Mouse (Mus musculus): ENCODE data around the gene Sox18. TPM values are rescaled to one million over a fixed set of nuclear protein-coding genes. Genes with fewer than 3 reads are reported as not detected.
A peak's percentile ranks its signal among the peaks of the same experiment; 100 is the strongest.

Sox18 gene
- polyA plus RNA-seq, 1 experiment from 2014 or later, result 16.3 TPM

GRCm38 (mm10) chr2:181646626-181647472, 24.6 kb downstream of the Sox18 start:
- H3K4me1 ChIP-seq (ENCODE audit: control insufficient read depth, insufficient read depth, low read length), result no peaks in the 10 kb centered on the region
- H3K27ac ChIP-seq (replicated peaks; ENCODE audit: low read depth, low read length), result no peak overlapping the region
- no peak overlapping the region for H3K4me3 ChIP-seq (replicated peaks; ENCODE audit: low read depth, low read length)
- peaks cover 89% of the 10 kb centered on the region for H3K36me3 ChIP-seq (ENCODE audit: control insufficient read depth, insufficient read depth, low read length)
- DNase-seq (no peak), ATAC-seq (ENCODE audit: low FRiP score, low TSS enrichment) (no peak)
- H3K9ac ChIP-seq (replicated peaks; ENCODE audit: low read length), result no peak overlapping the region
- no peaks in the 10 kb centered on the region for H3K9me3 ChIP-seq (ENCODE audit: control insufficient read depth, low read length)
- 96% methylated on average over 6 of the region's 6 CpGs for WGBS
- no peak overlapping the region for H3K4me2 ChIP-seq (ENCODE audit: low read length)
- no peaks in the 10 kb centered on the region for H3K27me3 ChIP-seq (ENCODE audit: control insufficient read depth, insufficient read depth, low read length)

DNA sequence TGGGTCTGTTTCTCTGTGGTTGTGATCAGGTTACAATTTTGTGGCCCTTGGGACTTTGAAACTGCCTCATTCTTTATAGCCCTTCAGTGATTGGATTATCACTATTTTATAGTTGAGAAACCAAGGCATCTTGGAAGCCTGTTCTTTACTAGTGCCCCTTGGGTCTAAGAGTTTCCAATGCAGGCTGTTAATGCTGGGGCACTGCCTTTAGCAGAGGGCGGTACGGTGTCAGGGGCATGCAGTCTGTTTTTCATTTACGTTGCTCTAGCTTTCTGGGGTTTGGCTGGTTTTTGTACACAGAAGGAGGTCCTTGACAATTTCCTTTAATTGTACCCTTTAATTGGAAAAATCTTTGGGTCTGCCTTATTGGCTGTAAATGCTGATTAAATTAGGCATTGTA, 25.8 kb downstream of the Sox18 start:
- Histone ChIP-seq H3K27me3 (ENCODE audit: control insufficient read depth, insufficient read depth, low read length) (no peaks in the 10 kb centered on the region), H3K4me2 (ENCODE audit: low read length) (no peak overlapping the region), H3K4me1 (ENCODE audit: control insufficient read depth, insufficient read depth, low read length) (no peaks in the 10 kb centered on the region), H3K4me3 (replicated peaks; ENCODE audit: low read depth, low read length) (no peak overlapping the region), H3K27ac (replicated peaks; ENCODE audit: low read depth, low read length) (no peak overlapping the region), H3K9me3 (ENCODE audit: control insufficient read depth, low read length) (no peaks in the 10 kb centered on the region), H3K9ac (replicated peaks; ENCODE audit: low read length) (no peak overlapping the region), H3K36me3 (ENCODE audit: control insufficient read depth, insufficient read depth, low read length) (peaks cover 93% of the 10 kb centered on the region)
- ATAC-seq (ENCODE audit: low FRiP score, low TSS enrichment), result no peak
- DNase-seq, result no peak
- 96% methylated on average over 3 of the region's 3 CpGs for WGBS

- ATAC-seq (ENCODE audit: low FRiP score, low TSS enrichment), result no peak
These were observed 27.1 kb downstream of the Sox18 start for GRCm38 (mm10) chr2:181644361-181644760.

DNA sequence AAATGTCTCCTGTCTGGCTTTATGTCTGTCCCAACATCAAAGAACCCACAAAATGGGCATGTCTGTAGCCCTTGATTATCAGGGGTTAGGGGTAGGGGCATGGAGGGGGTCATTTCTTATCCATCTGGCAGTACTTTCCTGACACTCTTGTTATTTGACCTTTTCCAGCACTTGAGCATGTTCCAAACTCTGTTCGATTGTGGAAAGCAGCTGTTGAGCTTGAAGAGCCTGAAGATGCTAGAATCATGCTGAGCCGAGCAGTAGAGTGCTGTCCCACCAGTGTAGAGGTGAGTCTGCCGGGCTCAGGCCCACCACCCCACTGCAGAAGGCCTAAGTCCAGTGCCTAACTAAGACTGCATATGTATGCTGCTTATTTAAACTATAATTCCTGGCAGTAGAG, 35.6 kb downstream of the Sox18 start:
- DNase-seq, result no peak
- Histone ChIP-seq H3K9me3 (ENCODE audit: control insufficient read depth, low read length) (no peaks in the 10 kb centered on the region), H3K4me3 (replicated peaks; ENCODE audit: low read depth, low read length) (no peak overlapping the region), H3K36me3 (ENCODE audit: control insufficient read depth, insufficient read depth, low read length) (peaks cover 87% of the 10 kb centered on the region), H3K9ac (replicated peaks; ENCODE audit: low read length) (no peak overlapping the region), H3K27ac (replicated peaks; ENCODE audit: low read depth, low read length) (no peak overlapping the region), H3K4me2 (ENCODE audit: low read length) (no peak overlapping the region), H3K27me3 (ENCODE audit: control insufficient read depth, insufficient read depth, low read length) (no peaks in the 10 kb centered on the region), H3K4me1 (ENCODE audit: control insufficient read depth, insufficient read depth, low read length) (no peaks in the 10 kb centered on the region)
- WGBS, result 96% methylated on average over 3 of the region's 3 CpGs
- ATAC-seq (ENCODE audit: low FRiP score, low TSS enrichment), result no peak

More at GRCm38 (mm10) chr2:181644361-181644760, 27.1 kb downstream of the Sox18 start:
- peak; percentile 67 for DNase-seq
- no peak overlapping the region for H3K4me3 ChIP-seq (replicated peaks; ENCODE audit: low read depth, low read length)
- H3K27me3 ChIP-seq (ENCODE audit: control insufficient read depth, insufficient read depth, low read length), result no peaks in the 10 kb centered on the region
- no peak overlapping the region for H3K27ac ChIP-seq (replicated peaks; ENCODE audit: low read depth, low read length)
- H3K4me2 ChIP-seq (ENCODE audit: low read length), result no peak overlapping the region
- no peak overlapping the region for H3K9ac ChIP-seq (replicated peaks; ENCODE audit: low read length)
- peaks cover 93% of the 10 kb centered on the region for H3K36me3 ChIP-seq (ENCODE audit: control insufficient read depth, insufficient read depth, low read length)
- H3K9me3 ChIP-seq (ENCODE audit: control insufficient read depth, low read length), result no peaks in the 10 kb centered on the region
- WGBS, result 97% methylated on average over 2 of the region's 2 CpGs
- no peaks in the 10 kb centered on the region for H3K4me1 ChIP-seq (ENCODE audit: control insufficient read depth, insufficient read depth, low read length)

- ATAC-seq (ENCODE audit: low FRiP score, low TSS enrichment) (no peak), DNase-seq (no peak)
- H3K9me3 ChIP-seq (ENCODE audit: control insufficient read depth, low read length), result no peaks in the 10 kb centered on the region
- H3K36me3 ChIP-seq (ENCODE audit: control insufficient read depth, insufficient read depth, low read length), result peaks cover 77% of the 10 kb centered on the region
- 96% methylated on average over 6 of the region's 6 CpGs for WGBS
- H3K4me2 ChIP-seq (ENCODE audit: low read length), result no peak overlapping the region
- no peaks in the 10 kb centered on the region for H3K27me3 ChIP-seq (ENCODE audit: control insufficient read depth, insufficient read depth, low read length)
- no peak overlapping the region for H3K4me3 ChIP-seq (replicated peaks; ENCODE audit: low read depth, low read length)
- no peak overlapping the region for H3K27ac ChIP-seq (replicated peaks; ENCODE audit: low read depth, low read length)
- H3K9ac ChIP-seq (replicated peaks; ENCODE audit: low read length), result no peak overlapping the region
- H3K4me1 ChIP-seq (ENCODE audit: control insufficient read depth, insufficient read depth, low read length), result no peaks in the 10 kb centered on the region
These were observed 38.8 kb downstream of the Sox18 start for GRCm38 (mm10) chr2:181632624-181633023.

- Histone ChIP-seq H3K27ac (replicated peaks; ENCODE audit: low read depth, low read length) (no peak overlapping the region), H3K9me3 (ENCODE audit: control insufficient read depth, low read length) (no peaks in the 10 kb centered on the region), H3K4me1 (ENCODE audit: control insufficient read depth, insufficient read depth, low read length) (no peaks in the 10 kb centered on the region), H3K27me3 (ENCODE audit: control insufficient read depth, insufficient read depth, low read length) (no peaks in the 10 kb centered on the region), H3K4me3 (replicated peaks; ENCODE audit: low read depth, low read length) (no peak overlapping the region), H3K9ac (replicated peaks; ENCODE audit: low read length) (no peak overlapping the region), H3K4me2 (ENCODE audit: low read length) (no peak overlapping the region), H3K36me3 (ENCODE audit: control insufficient read depth, insufficient read depth, low read length) (peaks cover 56% of the 10 kb centered on the region)
- no peak for ATAC-seq (ENCODE audit: low FRiP score, low TSS enrichment)
- DNase-seq, result no peak
These were observed 43.0 kb downstream of the Sox18 start for GRCm38 (mm10) chr2:181628471-181628870.

DNA sequence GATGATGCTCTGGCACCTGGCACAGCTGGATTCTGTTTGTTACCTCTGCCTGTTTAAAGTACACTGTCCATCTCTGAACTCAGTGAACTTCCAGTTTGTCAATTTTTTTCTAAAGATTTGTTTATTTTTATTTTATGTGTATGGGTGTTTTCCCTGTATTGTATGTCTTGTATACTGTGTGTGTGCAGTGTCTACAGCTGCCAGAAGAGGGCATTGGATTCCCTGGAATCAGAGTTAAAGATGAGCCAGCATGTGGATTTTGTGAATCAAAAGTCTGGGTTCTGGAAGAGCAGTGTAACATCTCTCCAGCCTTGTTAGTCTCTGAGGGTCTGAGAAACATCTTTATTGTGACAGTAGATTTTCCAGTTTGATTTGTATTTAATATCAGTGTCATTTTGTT, 48.0 kb downstream of the Sox18 start:
- Histone ChIP-seq H3K36me3 (ENCODE audit: control insufficient read depth, insufficient read depth, low read length) (peaks cover 64% of the 10 kb centered on the region), H3K4me2 (ENCODE audit: low read length) (no peak overlapping the region), H3K4me3 (replicated peaks; ENCODE audit: low read depth, low read length) (no peak overlapping the region), H3K27me3 (ENCODE audit: control insufficient read depth, insufficient read depth, low read length) (no peaks in the 10 kb centered on the region), H3K4me1 (ENCODE audit: control insufficient read depth, insufficient read depth, low read length) (no peaks in the 10 kb centered on the region), H3K9me3 (ENCODE audit: control insufficient read depth, low read length) (no peaks in the 10 kb centered on the region), H3K9ac (replicated peaks; ENCODE audit: low read length) (no peak overlapping the region), H3K27ac (replicated peaks; ENCODE audit: low read depth, low read length) (no peak overlapping the region)
- ATAC-seq (ENCODE audit: low FRiP score, low TSS enrichment), result no peak
- DNase-seq, result peak; percentile 49

Other genes starting within 250 kb of the Sox18 start
- gene Zbtb46, start 212.2 kb downstream of the Sox18 start, polyA plus RNA-seq (2014; fragmentation: Nextera tagmentation; extraction: Ambion mirVana), result 18.8 and 22.2 TPM in 2 replicates
- 0.12 TPM in 1 of 2 replicates, not detected in the other for gene Abhd16b, start 178.4 kb downstream of the Sox18 start, polyA plus RNA-seq (2014; fragmentation: Nextera tagmentation; extraction: Ambion mirVana)
- gene Tpd52l2, start 174.5 kb downstream of the Sox18 start, polyA plus RNA-seq (2014; fragmentation: Nextera tagmentation; extraction: Ambion mirVana), result 102 and 112 TPM in 2 replicates
- 189 and 233 TPM in 2 replicates for gene Dnajc5, start 151.2 kb downstream of the Sox18 start, polyA plus RNA-seq (2014; fragmentation: Nextera tagmentation; extraction: Ambion mirVana)
- 61.0 and 65.6 TPM in 2 replicates for gene Uckl1, start 86.7 kb downstream of the Sox18 start, polyA plus RNA-seq (2014; fragmentation: Nextera tagmentation; extraction: Ambion mirVana)
- 59.9 and 65.8 TPM in 2 replicates for gene Prpf6, start 79.8 kb downstream of the Sox18 start, polyA plus RNA-seq (2014; fragmentation: Nextera tagmentation; extraction: Ambion mirVana)
- 72.6 and 75.3 TPM in 2 replicates for gene Zfp512b, start 78.8 kb downstream of the Sox18 start, polyA plus RNA-seq (2014; fragmentation: Nextera tagmentation; extraction: Ambion mirVana)
- 215 and 245 TPM in 2 replicates for gene Samd10, start 72.4 kb downstream of the Sox18 start, polyA plus RNA-seq (2014; fragmentation: Nextera tagmentation; extraction: Ambion mirVana)
- not detected in 2 replicates for gene Gm29797, start 14.6 kb downstream of the Sox18 start, polyA plus RNA-seq (2014; fragmentation: Nextera tagmentation; extraction: Ambion mirVana)
- 37.4 and 44.9 TPM in 2 replicates for gene Tcea2, start 8.7 kb upstream of the Sox18 start, polyA plus RNA-seq (2014; fragmentation: Nextera tagmentation; extraction: Ambion mirVana)
- gene Rgs19, start 22.3 kb upstream of the Sox18 start, polyA plus RNA-seq (2014; fragmentation: Nextera tagmentation; extraction: Ambion mirVana), result 57.0 and 72.9 TPM in 2 replicates
- gene Lkaaear1, start 26.8 kb upstream of the Sox18 start, polyA plus RNA-seq (2014; fragmentation: Nextera tagmentation; extraction: Ambion mirVana), result not detected in 2 replicates
- gene Oprl1, start 43.4 kb upstream of the Sox18 start, polyA plus RNA-seq (2014; fragmentation: Nextera tagmentation; extraction: Ambion mirVana), result 105 and 110 TPM in 2 replicates
- 21.2 and 31.3 TPM in 2 replicates for gene Myt1, start 91.7 kb upstream of the Sox18 start, polyA plus RNA-seq (2014; fragmentation: Nextera tagmentation; extraction: Ambion mirVana)
- gene Pcmtd2, start 166.2 kb upstream of the Sox18 start, polyA plus RNA-seq (2014; fragmentation: Nextera tagmentation; extraction: Ambion mirVana), result 24.7 and 36.2 TPM in 2 replicates
- gene Polr3k, start 192.7 kb upstream of the Sox18 start, polyA plus RNA-seq (2014; fragmentation: Nextera tagmentation; extraction: Ambion mirVana), result 84.6 and 94.9 TPM in 2 replicates